Mouse (Mus musculus) ZHBTc4 (cell line): ENCODE measurements around the gene Itga10.
A peak's percentile ranks its signal among the peaks of the same experiment; 100 is the strongest.
"Not testable (repeated sequence)": the region's sequence is repeated elsewhere in the genome, so short reads cannot be mapped to it uniquely, and the experiment has no call there.

Experiments used
- DNase-seq: peaks from one replicate; pipeline ENCODE4 v3.0.0-alpha.2; 2011; ENCODE audit warnings: low read depth, low spot score

The Itga10 gene

DNA sequence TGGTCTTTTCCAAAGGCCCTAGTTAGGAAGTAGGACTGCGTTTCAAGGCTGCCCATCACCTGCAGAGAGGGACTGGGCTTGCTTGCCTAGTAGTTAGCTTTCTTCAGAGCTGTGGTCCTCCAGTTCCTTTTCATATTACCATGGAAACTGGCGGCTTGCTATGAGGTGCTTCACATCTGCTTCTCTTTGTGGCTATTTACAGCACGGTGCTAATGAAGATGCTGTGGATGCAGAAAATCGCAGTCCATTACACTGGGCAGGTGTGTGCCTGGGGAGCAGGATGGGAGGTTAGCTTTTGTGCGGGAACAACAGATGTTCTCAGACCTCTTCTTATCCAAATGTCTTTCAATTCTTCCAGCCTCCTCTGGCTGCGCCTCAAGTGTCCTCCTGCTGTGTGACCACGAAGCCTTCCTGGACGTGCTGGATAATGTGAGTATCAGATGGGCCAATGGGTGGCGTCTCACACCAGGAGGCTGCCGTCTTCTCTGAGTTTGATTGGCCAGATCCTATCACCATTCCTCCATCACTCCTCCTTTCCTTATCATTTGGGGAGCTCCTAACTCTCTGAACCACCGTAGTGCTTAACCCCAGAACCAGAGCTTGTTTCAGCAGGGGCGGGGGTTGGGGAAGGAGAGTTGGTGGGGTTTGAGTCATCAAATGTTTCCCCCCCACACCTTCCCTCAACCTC, 35.0 kb downstream of the Itga10 start:
- DNase-seq: no peak

DNA sequence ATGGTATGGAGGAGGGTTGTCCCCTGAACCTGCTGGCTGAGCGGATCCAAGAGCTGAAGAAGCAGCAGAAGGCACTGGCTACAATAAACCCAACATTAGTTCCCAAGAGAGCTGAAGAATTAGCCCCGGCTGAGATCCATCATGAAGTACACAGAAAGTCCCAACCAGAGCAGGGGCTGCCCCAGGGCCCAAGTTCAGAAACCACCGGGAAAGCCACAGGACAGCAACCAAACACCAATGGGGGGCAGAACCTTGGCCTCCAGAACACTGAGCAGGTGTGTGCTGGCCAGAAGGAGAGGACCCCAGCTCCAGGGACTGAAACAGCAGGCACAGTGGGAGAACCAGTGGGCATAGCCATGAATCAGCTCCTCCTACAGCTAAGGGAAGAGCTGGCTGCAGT, 38.1 kb downstream of the Itga10 start:
- no peak for DNase-seq

DNA sequence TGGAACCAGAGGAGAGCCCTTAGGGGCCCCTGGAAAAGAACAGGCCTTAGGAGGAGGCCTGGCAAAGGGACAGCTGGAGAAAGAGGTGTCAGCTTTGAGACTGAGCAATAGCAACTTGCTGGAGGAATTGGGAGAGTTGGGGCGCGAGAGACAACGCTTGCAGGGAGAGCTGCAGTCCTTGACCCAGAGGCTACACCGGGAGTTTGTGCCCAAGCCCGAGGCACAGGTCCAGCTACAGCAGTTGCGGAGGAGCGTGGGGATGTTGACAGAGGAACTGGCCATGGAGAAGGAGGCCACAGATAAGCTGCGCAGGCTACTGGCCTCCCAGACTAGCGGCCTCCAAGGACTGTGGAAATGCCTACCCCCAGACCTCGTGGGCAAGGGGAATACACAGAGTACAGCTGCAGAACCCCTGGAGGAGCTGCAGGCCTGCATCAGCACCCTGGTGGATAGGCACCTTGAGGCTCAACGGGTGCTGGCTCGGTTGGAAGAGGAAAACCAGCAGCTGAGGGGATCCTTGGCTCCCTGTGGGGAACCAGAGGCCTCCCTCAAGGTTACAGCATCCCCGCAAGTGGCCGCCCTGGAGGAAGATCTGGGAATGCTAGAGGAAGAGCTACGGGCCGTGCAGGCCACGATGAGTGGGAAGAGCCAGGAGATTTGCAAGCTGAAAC, 38.9 kb downstream of the Itga10 start:
- DNase-seq: no peak

DNA sequence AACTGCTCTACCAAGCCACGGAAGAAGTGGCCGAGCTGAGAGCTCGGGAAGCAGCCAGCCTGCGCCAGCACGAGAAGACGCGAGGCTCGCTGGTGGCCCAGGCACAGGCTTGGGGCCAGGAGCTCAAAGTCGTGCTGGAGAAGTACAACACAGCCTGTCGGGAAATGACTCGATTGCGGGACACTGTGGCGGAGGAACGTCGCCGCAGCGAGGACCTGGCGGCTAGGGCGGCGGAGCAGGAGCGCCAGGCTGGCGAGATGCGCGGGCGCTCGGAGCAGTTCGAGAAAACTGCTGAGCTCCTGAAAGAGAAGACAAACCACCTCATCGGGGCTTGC, 39.4 kb downstream of the Itga10 start:
- DNase-seq: peak; percentile 53

DNA sequence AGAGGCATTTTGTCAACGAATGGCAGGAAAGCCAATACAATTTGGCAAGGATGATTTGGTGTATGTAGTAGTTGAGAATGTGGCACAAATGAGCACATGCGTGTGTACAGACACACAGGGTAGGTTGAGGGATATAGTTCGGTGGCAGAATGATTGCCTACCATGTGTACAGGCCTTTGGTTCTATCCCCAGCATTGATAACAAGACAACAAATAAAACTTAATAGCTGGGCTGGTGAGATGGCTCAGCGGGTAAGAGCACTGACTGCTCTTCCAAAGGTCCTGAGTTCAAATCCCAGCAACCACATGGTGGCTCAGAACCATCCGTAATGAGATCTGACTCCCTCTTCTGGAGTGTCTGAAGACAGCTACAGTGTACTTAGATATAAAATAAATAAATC, 40.7 kb downstream of the Itga10 start:
- DNase-seq: not testable (repeated sequence)

DNA sequence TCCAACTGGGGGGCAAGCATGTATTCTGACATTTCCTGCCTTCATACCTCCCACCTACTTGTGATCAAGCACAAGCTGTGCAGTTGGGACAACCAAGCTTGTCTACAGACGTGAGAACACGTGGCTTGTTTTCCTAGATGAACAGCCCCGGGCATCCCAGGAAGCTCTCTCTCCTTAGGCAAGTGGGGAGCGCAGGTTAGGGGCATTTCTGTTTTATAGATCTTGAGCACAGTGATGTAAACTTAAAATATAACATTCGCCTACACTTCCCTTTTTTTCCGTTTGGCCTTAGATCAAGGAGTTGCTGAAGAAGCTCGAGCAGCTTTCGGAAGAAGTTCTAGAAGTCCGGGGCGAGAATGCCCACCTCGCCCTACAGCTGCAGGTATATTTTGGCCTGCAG, 43.5 kb downstream of the Itga10 start:
- no peak for DNase-seq

DNA sequence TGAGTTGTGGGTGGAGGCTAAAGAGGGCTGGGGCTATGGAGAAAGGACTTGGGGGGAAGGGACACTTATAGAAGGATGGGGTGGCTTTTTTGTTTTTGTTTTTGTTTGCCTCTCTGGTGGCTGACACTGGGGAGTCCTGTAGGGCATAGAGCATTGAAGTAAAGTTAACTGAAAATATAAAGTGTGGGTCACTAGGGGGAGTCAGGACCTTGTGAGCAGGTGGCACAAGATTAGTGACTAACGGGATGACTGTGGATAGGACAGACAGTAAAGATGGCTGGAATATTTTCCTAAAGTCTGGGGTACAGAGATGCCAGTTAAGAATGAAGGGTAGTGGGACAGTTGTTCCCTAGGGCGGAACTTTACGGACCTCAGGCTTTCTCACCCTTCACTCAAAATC, 44.9 kb downstream of the Itga10 start:
- DNase-seq: no peak

DNA sequence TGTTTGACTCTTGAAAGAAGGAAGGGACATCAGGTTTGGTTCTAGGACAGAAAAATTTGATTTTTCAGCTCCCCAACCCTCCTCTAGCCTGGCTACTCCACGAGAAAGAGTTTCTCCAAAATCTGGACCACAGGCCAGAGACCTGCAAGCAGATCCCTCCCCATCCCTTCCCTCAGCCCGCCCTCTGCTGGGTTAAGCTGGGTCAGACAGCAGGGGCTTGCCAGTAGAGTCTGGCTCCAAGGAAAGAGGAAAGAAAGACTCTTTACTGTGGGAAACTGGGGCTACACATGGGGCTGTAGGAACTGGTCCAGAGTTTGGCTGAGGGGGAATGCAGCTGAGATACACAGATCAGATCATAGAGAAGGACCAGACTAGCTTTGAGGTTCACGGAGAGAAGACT, 47.1 kb downstream of the Itga10 start:
- peak; percentile 78 for DNase-seq

DNA sequence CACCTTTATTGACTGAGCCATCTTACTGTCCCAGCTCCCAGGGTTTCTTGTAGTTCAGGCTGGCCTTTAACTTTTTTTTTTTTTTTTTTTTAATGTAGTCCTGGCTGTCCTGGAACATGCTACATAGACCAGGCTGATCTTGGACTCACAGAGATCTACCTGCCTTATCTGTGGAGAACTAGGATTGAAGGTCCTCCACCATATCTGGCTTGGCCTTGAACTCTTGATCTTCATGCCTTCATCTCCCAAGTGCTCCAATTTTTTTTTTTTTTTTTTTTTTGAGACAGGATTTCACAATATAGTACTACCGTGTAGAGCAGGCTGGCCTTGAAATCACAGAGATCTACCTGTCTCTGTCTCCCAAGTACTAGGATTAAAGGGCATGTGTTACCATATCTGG, 48.2 kb downstream of the Itga10 start:
- DNase-seq: no peak

DNA sequence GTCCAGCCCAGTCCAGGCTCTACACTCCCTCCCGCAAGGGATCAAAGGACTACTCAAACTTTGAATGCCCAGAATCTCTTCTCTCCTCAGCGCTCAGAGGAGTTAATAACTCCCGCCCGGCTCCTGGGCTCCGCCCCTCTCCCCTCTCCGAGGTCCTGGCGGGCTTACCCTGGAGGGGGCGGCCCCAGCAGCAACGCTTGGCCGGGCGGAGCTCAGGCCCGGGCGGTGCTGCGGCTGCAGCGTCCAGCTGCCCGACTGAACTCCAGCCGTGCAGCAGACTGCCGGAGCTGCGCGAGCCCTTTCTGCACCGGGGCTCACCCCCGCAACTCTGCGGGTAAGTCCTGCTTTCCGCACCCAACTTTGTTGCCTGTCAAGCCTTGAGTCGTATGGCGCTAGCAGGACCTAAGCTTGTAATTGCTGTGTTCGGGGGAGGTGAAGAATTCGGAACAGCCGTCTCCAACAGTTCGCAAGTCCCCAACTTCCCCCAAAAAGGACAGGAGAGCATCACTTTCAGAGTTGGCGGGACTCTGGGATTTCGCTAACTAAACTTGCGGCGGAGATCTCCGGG, 50.9 kb downstream of the Itga10 start, which contains the start of gene Pias3:
Pias3 (plus strand) TSS at position 187 of the 568 bp plus-strand sequence.
- DNase-seq: peak; percentile 96

DNA sequence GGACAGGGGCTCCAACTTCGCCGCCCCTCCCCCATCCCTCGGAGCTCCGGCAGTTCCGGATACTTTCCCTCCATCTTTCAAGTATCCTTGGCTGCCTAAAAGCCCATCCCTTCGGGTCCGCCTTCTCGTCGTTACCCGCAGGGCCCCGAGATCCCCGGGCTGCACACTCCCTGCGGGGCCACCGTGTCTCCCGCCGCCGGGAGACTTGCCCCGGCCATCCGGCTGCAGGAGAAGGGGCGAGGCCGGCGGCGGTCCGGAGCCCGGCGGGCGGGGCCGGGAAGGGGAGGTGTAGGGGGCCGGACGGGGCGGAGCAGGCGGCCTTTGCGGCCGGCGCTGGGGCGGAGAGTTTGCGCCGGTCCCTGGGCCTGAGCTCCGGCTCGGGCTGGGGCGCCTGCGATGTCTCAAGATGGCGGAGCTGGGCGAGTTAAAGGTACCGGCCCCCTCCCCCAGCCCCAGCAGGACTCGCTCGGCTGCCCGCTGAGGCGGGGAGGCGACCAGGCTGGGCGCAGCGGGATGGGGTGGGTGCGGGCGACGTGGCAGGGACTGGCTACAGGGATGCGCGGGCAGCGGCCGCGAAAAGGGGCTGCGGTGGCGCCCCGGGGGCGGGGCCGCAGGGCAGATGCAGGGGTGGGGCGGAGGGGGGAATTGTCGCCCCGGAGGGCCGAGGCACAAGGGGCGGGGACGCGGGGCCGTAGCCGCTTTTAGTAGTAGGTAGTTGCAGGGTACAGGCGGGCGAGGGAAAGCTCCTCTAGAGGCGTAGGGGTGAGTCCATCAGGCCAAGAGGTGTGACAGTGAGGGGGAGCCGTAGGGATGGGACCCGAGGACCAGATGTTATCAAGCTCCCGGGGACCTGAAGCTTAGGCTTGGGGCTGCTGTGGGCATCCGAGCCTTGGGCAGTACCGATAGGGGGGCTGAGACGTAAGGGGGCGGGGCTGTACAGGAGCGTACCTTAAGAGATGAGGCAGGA, 51.7 kb downstream of the Itga10 start:
- DNase-seq: peak; percentile 97

DNA sequence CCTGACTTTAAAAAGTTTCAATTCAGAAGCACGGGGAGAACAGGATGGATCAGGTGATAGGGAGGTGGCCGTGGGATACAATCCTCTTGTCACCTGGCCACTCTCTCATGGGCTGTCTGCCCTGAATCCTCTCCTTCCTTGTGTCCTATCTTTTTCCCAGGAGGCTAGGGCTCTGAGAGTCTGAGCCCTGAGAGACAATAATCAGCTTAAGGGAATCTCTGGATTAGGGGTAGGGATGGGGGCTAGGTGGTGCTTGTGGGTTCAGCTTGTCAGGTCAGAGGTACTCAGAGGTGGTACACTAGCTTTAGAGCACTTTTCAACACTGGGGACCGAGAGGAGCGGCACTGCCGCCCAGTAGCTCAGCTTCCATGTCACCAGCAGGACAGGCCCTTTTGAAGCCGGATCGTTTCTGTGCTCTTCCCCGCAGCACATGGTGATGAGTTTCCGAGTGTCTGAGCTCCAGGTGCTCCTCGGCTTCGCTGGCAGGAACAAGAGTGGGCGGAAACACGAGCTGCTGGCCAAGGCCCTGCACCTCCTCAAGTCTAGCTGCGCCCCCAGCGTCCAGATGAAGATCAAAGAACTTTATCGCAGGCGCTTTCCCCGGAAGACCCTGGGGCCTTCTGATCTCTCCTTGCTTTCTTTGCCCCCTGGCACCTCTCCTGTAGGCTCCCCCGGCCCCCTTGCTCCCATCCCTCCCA, 53.8 kb downstream of the Itga10 start:
- no peak for DNase-seq

DNA sequence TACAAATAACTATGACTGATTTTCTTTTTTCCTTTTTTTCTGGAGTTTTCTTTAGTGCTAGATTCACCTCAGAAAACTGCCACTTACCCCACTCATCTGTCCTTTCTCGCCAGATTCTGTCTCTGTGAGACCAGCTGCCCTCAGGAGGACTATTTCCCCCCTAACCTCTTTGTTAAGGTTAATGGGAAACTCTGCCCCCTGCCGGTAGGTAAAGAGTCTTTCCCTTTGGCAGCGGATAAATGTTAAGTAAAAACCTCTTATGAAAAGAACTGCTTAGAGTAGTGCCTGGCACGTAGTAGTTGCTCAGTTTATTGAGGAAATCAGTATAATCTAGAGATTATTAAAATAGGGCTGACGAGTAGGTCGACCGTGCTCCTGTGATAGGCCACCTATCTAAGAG, 55.0 kb downstream of the Itga10 start:
- DNase-seq: peak; percentile 76

DNA sequence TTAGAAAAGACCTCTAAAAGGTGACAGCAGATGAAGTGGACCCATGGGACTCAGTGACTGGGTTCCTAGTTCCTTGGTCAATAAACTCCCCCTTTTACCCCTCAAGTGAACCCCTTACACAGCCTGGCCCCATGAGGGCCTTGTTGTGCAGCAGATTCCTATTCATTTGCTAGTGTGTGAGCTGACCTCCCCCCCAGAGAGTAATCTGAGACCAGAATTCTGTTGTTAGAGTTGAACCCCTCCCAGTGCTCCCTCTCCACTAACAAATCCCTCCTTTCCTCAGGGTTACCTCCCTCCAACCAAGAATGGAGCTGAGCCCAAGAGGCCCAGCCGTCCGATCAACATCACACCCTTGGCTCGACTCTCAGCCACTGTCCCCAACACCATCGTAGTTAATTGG, 55.6 kb downstream of the Itga10 start:
- DNase-seq: no peak

DNA sequence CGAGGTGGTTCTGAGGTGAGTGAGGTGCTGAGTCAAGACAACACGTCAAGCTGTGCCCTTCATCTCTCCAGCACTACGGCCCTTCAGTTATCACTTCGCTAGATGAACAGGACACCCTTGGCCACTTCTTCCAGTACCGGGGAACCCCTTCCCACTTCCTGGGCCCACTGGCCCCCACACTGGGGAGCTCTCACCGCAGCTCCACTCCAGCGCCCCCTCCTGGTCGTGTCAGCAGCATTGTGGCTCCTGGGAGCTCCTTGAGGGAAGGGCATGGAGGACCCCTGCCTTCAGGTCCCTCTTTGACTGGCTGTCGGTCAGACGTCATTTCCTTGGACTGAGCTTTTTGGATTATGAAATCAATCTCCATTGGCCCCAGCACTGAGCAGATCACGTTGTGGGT, 59.4 kb downstream of the Itga10 start:
- DNase-seq: peak; percentile 52

DNA sequence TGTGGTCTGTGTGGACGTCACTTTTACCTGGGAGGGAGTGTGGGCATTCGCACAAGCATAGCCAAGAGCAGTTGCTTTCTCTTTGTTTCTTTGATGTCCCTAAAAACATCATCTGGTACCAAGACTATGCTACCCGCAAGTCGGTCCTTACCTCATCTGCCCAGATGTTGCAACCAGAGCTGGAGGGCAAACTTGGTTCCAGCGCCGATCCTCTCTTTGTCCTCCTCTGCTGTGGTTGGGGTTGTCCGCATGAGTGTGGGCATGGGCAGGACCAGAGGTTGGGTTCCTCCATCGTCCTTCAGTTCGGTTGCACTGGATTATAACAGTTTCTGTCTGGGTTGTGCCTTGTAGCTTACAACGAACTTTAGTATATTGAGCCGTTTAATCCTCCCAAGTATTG, 60.8 kb downstream of the Itga10 start:
- DNase-seq: no peak

DNA sequence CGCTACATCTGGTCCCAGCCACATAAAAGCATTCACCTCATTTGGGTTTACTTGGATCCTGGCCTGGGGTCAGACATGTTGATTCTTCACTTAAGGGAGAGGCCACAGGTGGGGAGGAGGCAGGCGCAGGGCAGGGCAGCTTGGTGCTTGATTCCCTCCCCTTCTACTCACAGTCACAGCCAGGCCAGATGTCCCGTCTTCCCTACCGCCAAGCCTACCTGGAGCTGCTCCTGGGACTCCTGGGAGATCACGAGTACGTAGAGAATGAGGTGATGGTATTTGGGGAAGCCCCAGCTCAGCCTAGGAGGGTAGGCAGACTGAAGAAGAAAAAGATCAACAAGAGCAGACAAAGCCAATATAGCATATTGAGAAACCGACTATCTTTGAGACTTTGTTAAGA, 61.6 kb downstream of the Itga10 start:
- DNase-seq: no peak

DNA sequence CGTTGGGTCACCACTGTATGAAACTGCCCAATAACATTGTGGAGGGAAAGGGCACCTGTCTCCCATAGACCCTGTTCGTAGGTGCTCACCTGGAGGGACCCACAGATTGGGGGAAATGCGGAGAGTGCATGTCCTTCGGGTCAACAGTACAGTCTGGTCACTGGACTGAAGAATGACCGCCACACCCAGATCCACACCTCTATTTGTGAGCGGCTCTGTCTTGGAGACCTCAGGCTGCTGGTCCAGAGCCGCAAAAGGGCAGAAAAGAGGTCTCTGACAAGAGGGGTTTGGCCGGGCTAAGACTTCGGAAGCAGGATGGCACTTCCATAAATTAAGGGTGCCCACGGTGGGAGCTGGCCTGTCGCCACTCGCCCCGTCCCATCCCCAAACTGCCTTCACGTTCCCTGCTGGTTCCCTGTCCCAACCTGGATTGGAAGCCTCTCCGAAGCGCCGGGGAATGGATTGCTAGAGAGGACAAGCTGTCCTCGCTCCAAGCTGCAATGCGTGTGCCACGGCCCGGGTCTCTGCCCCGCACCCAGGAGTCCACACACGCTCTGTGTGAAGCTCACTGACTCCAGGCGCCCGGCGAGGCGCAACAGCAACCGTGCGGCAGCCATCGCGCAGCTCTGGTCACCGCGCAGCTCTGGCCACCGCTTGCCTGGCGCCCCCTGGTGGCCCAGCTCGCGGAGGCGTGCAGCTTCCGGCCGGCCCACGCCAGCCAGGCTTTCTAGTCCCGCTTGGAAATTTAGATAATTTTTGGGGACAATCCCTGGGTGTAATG, 62.7 kb downstream of the Itga10 start, which contains the start of gene Nudt17:
Nudt17 (minus strand) TSS at position 660 of the 781 bp plus-strand sequence.
- peak; percentile 87 for DNase-seq

DNA sequence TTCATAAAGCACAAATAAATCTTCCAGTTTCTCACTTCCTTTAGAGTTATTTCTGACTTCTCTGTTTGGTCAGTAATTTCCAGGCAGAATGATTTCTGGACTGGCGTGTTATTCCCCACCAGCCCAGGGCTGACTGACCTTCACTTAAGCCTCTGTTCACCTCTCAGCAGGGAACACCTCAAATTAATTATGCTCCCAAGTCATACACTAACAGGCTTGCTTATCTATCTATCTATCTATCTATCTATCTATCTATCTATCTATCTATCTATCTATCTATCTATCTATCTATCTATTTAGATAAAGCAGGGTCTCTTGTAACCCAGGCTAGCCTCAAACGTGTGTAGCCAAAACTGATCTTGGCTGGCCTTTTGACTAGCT, 63.3 kb downstream of the Itga10 start:
- DNase-seq: no peak
